Mouse (Mus musculus) neural tube, embryonic 11.5 days (tissue): ENCODE measurements around the gene Osbpl6. TPM values are rescaled to one million over a fixed set of nuclear protein-coding genes. Genes with fewer than 3 reads are reported as not detected.
A peak's percentile ranks its signal among the peaks of the same experiment; 100 is the strongest.
"Not testable (repeated sequence)": the region's sequence is repeated elsewhere in the genome, so short reads cannot be mapped to it uniquely, and the experiment has no call there.

ENCODE experiments used
- ATAC-seq: fragments of 200-750 bp; cut with Nextera tagmentation; 2 replicates; pipeline ENCODE4 v1.8.0; 2017; ENCODE audit warnings: moderate number of reproducible peaks, mild to moderate bottlenecking, moderate TSS enrichment, moderate library complexity; ENCODE audit not compliant: insufficient read depth, low FRiP score, low TSS enrichment
- DNase-seq: peaks from one replicate; pipeline ENCODE4 v3.0.0-alpha.2; 2015; ENCODE audit warnings: low spot score
- H3K27ac ChIP-seq: fragments of 300-500 bp; sonication (generic); 2 replicates; pipeline ENCODE4 v1.5.1; 2014; ENCODE audit warnings: low read depth, mild to moderate bottlenecking, low read length
- H3K27me3 ChIP-seq: fragments of 300-500 bp; sonication (generic); 2 replicates; pipeline ENCODE4 v1.6.1; 2014; ENCODE audit warnings: mild to moderate bottlenecking, low read length, mixed read lengths; ENCODE audit not compliant: control insufficient read depth, insufficient read depth
- H3K36me3 ChIP-seq: fragments of 300-500 bp; sonication (generic); 2 replicates; pipeline ENCODE4 v1.6.1; 2014; ENCODE audit warnings: mild to moderate bottlenecking, low read length, moderate library complexity, mixed read lengths; ENCODE audit not compliant: control insufficient read depth, insufficient read depth
- H3K4me1 ChIP-seq: fragments of 300-500 bp; sonication (generic); 2 replicates; pipeline ENCODE4 v1.6.1; 2014; ENCODE audit warnings: low read length, mixed read lengths; ENCODE audit not compliant: control insufficient read depth, insufficient read depth
- H3K4me2 ChIP-seq: fragments of 300-500 bp; sonication (generic); 2 replicates; pipeline ENCODE4 v1.6.1; 2014; ENCODE audit warnings: low read depth, mild to moderate bottlenecking, moderate library complexity
- H3K4me3 ChIP-seq: fragments of 300-500 bp; sonication (generic); 2 replicates; pipeline ENCODE4 v1.5.1; 2014; ENCODE audit warnings: low read depth, low read length
- H3K9ac ChIP-seq: fragments of 300-500 bp; sonication (generic); 2 replicates; pipeline ENCODE4 v1.6.1; 2014; ENCODE audit warnings: mild to moderate bottlenecking, low read length
- H3K9me3 ChIP-seq: fragments of 300-500 bp; sonication (generic); 2 replicates; pipeline ENCODE4 v1.6.1; 2016; ENCODE audit warnings: low read length; ENCODE audit not compliant: control insufficient read depth
- WGBS: fragments of 180-500 bp; shearing (Covaris S2); extraction: QIAGEN DNeasy Blood & Tissue Kit; methylation state at CpG from one replicate; pipeline ENCODE4 v1.1.7; 2014; 5-methylcytosine and 5-hydroxymethylcytosine counted together
- polyA plus RNA-seq: library from polyadenylated mRNA; unstranded; fragments of >200 nt; fragmentation: Nextera tagmentation; extraction: Ambion mirVana; gene quantifications from 2 replicates; pipeline ENCODE4 v1.2.1, GENCODE M21; 2014

Osbpl6 gene
- polyA plus RNA-seq, 1 experiment from 2014 or later = 20.3 TPM

DNA sequence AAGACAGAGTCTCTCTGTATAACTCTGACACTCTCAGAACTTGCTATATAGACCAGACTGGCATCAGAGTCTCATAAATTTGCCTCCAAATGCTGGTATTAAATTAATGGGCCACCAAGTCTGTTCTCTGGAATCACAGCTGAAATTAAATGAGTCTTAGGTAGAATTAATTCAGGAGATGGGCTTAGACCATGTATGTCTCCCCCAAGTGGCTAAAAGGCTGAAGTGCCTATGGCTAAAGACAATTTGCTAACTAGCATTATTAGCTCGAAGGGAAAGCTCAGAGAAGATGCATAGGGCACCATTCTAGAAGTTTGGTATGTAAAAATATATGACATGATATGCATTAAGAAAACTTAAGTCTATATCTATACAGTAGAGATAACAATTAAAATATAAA is 211.8 kb downstream of the Osbpl6 start:
- no peaks in the 10 kb centered on the region for H3K4me1 ChIP-seq
- peak; percentile 28 for DNase-seq
- H3K4me3 ChIP-seq = no peak overlapping the region
- H3K4me2 ChIP-seq = no peak overlapping the region
- no peaks in the 10 kb centered on the region for H3K27me3 ChIP-seq
- no peaks in the 10 kb centered on the region for H3K9me3 ChIP-seq
- no peak overlapping the region for H3K9ac ChIP-seq
- ATAC-seq = no peak
- no peak overlapping the region for H3K27ac ChIP-seq
- no peaks in the 10 kb centered on the region; the same call in 1 of the 2 replicates for H3K36me3 ChIP-seq
- 52% methylated on average over 1 of the region's 1 CpGs for WGBS

DNA sequence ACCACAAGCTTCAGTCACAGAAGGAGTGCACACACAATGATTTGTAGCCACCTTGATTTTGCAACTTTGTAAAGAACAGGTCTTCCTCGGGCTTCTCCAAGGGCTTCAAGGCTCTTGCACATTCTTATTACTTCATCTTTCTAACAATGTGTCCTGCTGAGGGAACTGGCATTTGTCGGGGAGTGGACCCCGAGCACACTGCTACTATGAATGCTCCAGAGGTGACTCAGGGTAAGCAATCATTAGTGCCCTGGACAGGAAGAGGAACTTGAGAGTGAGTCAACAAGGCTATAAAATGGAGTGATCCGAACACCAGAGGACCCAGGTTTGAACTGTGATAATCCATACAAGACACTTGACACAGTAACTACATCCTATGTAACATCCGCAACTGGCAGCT is 213.9 kb downstream of the Osbpl6 start:
- H3K4me1 ChIP-seq = no peaks in the 10 kb centered on the region
- no peak for DNase-seq
- H3K4me2 ChIP-seq = no peak overlapping the region
- H3K9ac ChIP-seq = no peak overlapping the region
- H3K27me3 ChIP-seq = no peaks in the 10 kb centered on the region
- ATAC-seq = no peak
- H3K27ac ChIP-seq = no peak overlapping the region
- no peak overlapping the region for H3K4me3 ChIP-seq
- no peaks in the 10 kb centered on the region; the same call in 1 of the 2 replicates for H3K36me3 ChIP-seq
- H3K9me3 ChIP-seq = no peaks in the 10 kb centered on the region
- 90% methylated on average over 5 of the region's 5 CpGs for WGBS

DNA sequence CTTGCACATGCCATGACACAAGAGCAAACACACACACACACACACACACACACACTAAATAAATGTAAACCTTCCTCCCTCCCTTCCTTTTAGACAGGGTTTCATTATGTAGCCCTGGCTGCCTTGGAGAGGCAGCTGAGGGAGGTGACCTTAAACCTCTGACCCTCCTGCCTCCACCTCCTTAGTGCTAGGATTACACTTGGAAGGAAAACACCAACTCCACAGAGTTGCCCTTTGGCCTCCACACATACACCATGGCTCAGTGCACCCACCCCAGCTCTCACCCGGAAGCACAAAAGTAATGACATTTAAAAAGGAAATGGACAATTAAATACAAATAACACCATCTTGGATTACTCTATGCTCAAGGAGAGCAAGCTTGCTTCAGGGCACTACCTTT is 215.4 kb downstream of the Osbpl6 start:
- Histone ChIP-seq H3K4me2 (no peak overlapping the region), H3K9me3 (no peaks in the 10 kb centered on the region), H3K36me3 (peaks cover 6% of the 10 kb centered on the region), H3K4me3 (no peak overlapping the region), H3K27me3 (no peaks in the 10 kb centered on the region), H3K27ac (no peak overlapping the region), H3K4me1 (no peaks in the 10 kb centered on the region), H3K9ac (no peak overlapping the region)
- DNase-seq (no peak), ATAC-seq (no peak)
- 78% methylated on average over 1 of the region's 1 CpGs for WGBS

DNA sequence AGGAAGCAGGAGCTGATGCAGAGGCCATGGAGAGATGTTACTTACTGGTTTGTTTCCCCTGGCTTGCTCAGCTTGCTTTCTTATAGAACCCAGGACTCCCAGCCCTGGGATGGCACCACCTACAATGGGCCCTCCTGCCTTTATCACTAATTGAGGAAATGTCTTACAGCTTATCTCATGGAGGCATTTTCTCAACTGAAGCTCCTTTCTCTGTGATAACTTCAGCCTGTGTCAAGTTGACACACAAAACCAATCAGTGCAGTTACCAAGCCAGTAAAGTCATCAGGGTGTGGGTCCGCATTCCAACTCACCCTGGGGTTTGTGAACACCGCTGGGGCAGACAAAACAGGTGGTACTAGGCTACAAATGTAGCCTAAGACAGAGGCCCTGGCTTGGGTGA is 216.0 kb downstream of the Osbpl6 start:
- not testable (repeated sequence) for H3K9ac ChIP-seq, H3K4me2 ChIP-seq, H3K4me3 ChIP-seq, H3K9me3 ChIP-seq, H3K4me1 ChIP-seq, DNase-seq, H3K27me3 ChIP-seq, H3K36me3 ChIP-seq, H3K27ac ChIP-seq, ATAC-seq
- 90% methylated on average over 2 of the region's 2 CpGs for WGBS

DNA sequence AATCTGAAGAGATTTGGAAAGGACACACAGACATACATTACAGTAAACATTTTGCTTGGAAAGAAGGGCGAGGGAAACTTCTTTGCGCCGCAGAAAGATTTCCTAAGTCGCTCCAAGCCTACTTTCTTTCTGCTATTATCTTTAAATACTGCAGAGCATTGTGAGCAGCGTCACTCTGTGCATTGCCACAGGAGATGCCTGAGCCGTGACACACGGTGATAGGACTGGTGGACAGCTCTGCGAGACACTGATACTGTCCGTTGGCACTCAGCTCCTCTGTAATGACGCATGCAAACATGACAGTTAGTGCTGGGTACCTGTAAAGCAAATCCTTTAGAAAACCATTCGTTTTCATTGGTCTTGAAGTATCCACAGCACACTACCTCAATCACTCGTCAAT is 224.0 kb downstream of the Osbpl6 start:
- Histone ChIP-seq H3K27ac (no peak overlapping the region), H3K4me2 (no peak overlapping the region), H3K4me1 (no peaks in the 10 kb centered on the region), H3K27me3 (no peaks in the 10 kb centered on the region), H3K9ac (no peak overlapping the region), H3K36me3 (peaks cover 20% of the 10 kb centered on the region), H3K4me3 (no peak overlapping the region), H3K9me3 (no peaks in the 10 kb centered on the region)
- DNase-seq (no peak), ATAC-seq (no peak)
- 94% methylated on average over 12 of the region's 12 CpGs for WGBS

DNA sequence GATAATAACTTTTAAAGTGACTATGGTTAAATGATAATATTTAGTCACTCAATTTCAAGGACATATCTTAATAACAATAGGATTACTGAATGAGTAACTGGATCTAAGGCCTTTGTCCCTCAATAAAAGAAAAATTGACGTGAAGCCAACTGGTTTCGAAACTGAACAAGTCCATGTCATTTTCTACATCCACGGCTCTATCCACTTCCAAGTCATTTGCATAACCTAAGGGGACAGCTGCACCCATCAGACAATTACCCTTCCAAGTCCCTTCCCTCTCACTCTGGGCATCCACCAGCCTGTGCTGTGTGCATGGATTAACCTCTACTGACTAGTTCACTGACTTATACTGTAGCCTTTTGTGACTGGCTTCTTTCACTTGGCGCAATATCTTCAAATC is 225.3 kb downstream of the Osbpl6 start:
- no peak overlapping the region for H3K9ac ChIP-seq
- H3K9me3 ChIP-seq = no peaks in the 10 kb centered on the region
- WGBS = 94% methylated on average over 4 of the region's 4 CpGs
- H3K27me3 ChIP-seq = no peaks in the 10 kb centered on the region
- H3K4me1 ChIP-seq = no peaks in the 10 kb centered on the region
- H3K27ac ChIP-seq = no peak overlapping the region
- H3K4me2 ChIP-seq = no peak overlapping the region
- H3K36me3 ChIP-seq = peaks cover 22% of the 10 kb centered on the region
- no peak overlapping the region for H3K4me3 ChIP-seq
- no peak for DNase-seq
- no peak for ATAC-seq

DNA sequence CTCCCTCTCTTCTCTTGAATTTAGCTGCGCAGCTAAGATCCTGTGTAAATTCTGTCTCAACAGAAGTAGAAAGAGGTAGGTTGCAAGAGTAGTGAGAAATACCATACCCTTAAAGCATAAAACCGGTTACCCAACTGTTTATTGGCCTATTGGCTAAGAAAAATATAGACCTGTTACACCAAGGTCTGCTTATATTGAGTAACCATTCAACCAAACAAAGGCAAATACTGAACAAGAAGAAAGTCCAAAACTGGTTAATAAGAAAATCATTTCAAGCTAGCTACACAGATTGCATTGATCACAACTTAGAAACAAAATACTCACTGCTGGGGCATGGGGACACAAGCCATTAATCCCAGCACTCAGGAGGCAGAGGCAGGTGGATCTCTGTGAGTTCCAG is 233.3 kb downstream of the Osbpl6 start:
- Histone ChIP-seq H3K4me3 (no peak overlapping the region), H3K27ac (no peak overlapping the region), H3K4me2 (no peak overlapping the region), H3K4me1 (no peaks in the 10 kb centered on the region), H3K9me3 (no peaks in the 10 kb centered on the region), H3K9ac (no peak overlapping the region), H3K36me3 (peaks cover 14% of the 10 kb centered on the region; the same call in 1 of the 2 replicates), H3K27me3 (no peaks in the 10 kb centered on the region)
- WGBS = 97% methylated on average over 2 of the region's 2 CpGs
- DNase-seq (no peak), ATAC-seq (no peak)

DNA sequence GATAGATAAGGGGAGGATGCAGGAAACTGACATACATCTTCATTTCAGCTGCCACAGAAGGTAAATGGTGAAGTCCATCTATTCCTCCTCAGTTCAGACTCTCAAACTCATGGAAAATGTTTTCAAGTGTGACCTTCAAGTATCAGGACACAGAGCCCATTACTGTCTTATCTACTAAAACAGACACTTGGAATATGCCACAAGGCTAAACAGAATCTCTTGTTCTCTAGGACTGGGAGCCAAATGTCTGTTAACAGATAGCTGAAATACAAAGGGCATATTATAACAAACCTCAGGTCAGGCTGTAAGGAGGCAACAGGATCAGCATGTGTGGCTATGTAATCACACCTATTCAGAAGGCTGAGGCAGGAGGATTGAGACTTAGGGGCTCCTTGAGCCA is 237.5 kb downstream of the Osbpl6 start:
- Histone ChIP-seq H3K27me3 (no peaks in the 10 kb centered on the region), H3K9ac (no peak overlapping the region), H3K4me1 (no peaks in the 10 kb centered on the region), H3K9me3 (no peaks in the 10 kb centered on the region), H3K36me3 (0 out of 2 replicates have a peak, but pooled peaks cover 4% of the 10 kb centered on the region), H3K4me3 (no peak overlapping the region), H3K27ac (no peak overlapping the region), H3K4me2 (no peak overlapping the region)
- ATAC-seq (no peak), DNase-seq (no peak)

DNA sequence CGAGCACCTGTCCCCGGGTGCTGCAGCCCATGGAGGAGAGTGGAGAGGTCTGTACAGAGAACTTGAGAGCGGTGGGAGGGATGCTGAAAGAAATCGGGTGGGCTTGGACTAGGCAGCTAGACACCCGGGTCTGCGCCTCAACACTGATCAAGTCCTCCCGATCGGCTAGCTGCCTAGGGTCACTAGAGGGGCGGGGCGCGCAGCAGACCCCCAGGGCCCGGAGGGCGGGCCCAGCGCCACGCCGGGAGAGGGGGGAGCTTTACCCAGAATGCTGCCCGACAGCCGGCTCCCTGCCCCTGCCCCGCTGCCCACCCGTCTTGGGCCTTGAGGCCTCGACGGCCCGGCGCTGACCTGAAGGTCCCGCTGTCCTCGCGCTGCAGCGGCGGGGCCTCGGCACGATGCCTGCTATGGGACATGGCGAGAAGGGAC is 241.1 kb downstream of the Osbpl6 start:
- peak overlapping the region; percentile 90 for H3K27ac ChIP-seq
- no peaks in the 10 kb centered on the region for H3K9me3 ChIP-seq
- under 1% methylated on average over 31 of the region's 32 CpGs for WGBS
- ATAC-seq = peak; percentile 62
- H3K4me1 ChIP-seq = no peaks in the 10 kb centered on the region
- peak overlapping the region; percentile 73 for H3K4me3 ChIP-seq
- H3K9ac ChIP-seq = peak overlapping the region; percentile 79
- H3K27me3 ChIP-seq = no peaks in the 10 kb centered on the region
- H3K4me2 ChIP-seq = peak overlapping the region; percentile 84
- H3K36me3 ChIP-seq = no peaks in the 10 kb centered on the region
- DNase-seq = no peak
